Mouse (Mus musculus) ES-Bruce4 (cell line): ENCODE measurements at regions not wholly inside any gene's neighbourhood (a gene's known extent, or its start where the extent isn't known, plus 50 kb on each side); places are given as distances from the start of the nearest gene placed in this dataset.

Source experiments
- CTCF ChIP-seq: IDR thresholded peaks from one replicate; pipeline ENCODE4 v1.8.1; 2011; ENCODE audit warnings: low read depth, low read length
- EP300 ChIP-seq: IDR thresholded peaks from 2 replicates; pipeline ENCODE4 v1.6.1; 2011; ENCODE audit warnings: low read depth, low read length; ENCODE audit not compliant: insufficient read depth
- POLR2A ChIP-seq: IDR thresholded peaks from one replicate; pipeline ENCODE4 v1.8.1; 2011; ENCODE audit warnings: low read length; ENCODE audit not compliant: insufficient read depth

- TF ChIP-seq CTCF (no peak), POLR2A (no peak), EP300 (no peak)
Measured at GRCm38 (mm10) chr8:93698508-93698907, 111.3 kb upstream of the Gnao1 start.
